Mouse (Mus musculus): Measurements from ENCODE around the gene Lrrtm4. TPM values are rescaled to one million over a fixed set of nuclear protein-coding genes. Genes with fewer than 3 reads are reported as not detected.

Lrrtm4 gene
- polyA plus RNA-seq, 1 experiment from 2014 or later = 1.8 TPM

DNA sequence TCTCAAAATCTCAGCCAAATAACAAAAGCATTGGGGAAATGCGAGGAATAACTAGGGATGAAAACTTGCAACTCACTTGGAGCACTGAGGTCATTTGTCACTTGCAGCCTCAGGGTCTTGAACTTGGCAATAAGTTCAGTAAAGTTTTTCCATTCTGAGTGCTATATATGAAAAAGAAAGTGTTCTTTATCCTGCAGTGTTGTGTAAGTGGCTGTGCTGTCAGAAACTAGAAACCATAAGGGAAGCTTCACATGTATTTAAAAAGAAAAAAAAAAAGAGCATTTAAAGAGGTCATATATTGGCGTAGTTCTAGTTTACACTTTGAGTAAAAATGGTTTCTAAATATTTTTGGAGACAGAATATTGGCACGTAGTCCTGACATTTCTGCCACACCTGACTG is 313.1 kb downstream of the Lrrtm4 start:
- WGBS = 79% methylated on average over 3 of the region's 3 CpGs
- Histone ChIP-seq H3K4me2 (replicated peaks) (no peak overlapping the region), H3K4me3 (no peak overlapping the region), H3K27me3 (no peaks in the 10 kb centered on the region), H3K4me1 (no peaks in the 10 kb centered on the region), H3K36me3 (no peaks in the 10 kb centered on the region), H3K9me3 (no peaks in the 10 kb centered on the region), H3K9ac (no peak overlapping the region), H3K27ac (no peak overlapping the region)
- ATAC-seq (ENCODE audit: insufficient number of reproducible peaks, insufficient read depth, low FRiP score, low TSS enrichment) = no peak

DNA sequence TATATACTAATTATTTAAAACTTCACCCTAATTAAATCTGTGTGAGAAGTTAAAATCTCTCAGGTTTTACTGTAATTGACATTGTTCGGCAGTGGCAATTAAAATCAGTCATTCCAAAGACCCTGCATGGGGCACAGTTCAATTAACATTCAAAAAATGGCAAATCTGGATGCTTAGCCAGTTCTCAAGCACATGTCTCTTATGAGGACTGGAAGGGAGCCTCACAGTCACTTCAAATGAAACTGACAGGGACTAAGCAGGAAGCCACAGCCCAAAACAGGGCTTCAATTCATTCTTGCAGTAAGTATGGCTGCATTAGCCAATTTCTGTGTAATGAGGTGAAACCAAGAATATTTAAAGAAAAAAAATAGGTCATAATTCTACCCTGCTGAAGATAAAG is 333.6 kb downstream of the Lrrtm4 start:
- ATAC-seq (ENCODE audit: insufficient number of reproducible peaks, insufficient read depth, low FRiP score, low TSS enrichment) = no peak
- Histone ChIP-seq H3K36me3 (no peaks in the 10 kb centered on the region), H3K9me3 (no peaks in the 10 kb centered on the region), H3K9ac (no peak overlapping the region), H3K4me2 (replicated peaks) (no peak overlapping the region), H3K27me3 (no peaks in the 10 kb centered on the region), H3K4me3 (no peak overlapping the region), H3K27ac (no peak overlapping the region), H3K4me1 (no peaks in the 10 kb centered on the region)
- 63% methylated on average over 1 of the region's 1 CpGs for WGBS

DNA sequence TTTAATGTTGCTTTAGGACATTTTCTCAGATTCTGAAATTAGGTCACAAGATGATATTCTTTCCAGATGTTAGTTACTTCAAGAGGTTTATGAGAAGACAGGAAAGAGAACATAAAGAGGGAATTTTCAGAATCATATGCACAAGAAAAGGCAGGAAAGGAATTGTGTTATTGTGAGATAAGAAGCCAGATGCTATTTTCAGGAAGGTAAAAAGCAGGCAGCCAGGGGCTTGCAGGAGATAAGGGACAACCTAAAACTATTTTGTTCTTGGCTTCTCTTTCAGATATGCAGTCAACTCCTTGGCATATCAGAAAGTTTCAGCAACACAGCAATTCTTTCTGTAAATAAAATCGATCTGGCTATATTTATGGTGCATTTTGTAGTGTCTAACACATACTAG is 338.4 kb downstream of the Lrrtm4 start:
- 82% methylated on average over 1 of the region's 1 CpGs for WGBS

DNA sequence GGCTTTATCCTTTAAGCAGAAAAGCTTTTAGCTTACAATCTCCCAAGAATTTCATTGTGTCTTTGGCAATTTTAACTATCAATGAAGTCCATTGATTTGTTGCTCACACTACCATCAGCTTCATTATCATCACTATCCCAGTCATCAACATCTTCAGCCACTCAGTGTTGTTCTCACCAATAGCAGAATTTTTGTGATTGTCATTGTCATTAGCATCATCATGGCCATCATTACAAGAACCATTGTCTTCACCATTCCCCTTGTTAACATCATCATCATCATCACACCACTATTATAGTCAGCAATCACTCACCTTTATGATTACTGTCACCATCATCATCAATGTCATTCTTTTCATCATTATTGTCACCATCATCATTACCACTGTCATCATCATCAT is 344.9 kb downstream of the Lrrtm4 start:
- Histone ChIP-seq H3K9ac (no peak overlapping the region), H3K9me3 (no peaks in the 10 kb centered on the region), H3K27me3 (no peaks in the 10 kb centered on the region), H3K4me3 (no peak overlapping the region), H3K36me3 (no peaks in the 10 kb centered on the region), H3K27ac (no peak overlapping the region), H3K4me2 (replicated peaks) (no peak overlapping the region), H3K4me1 (no peaks in the 10 kb centered on the region)
- ATAC-seq (ENCODE audit: insufficient number of reproducible peaks, insufficient read depth, low FRiP score, low TSS enrichment) = no peak

More for the DNA sequence above, 338.4 kb downstream of the Lrrtm4 start:
- H3K27ac ChIP-seq = no peak overlapping the region
- H3K4me1 ChIP-seq = no peaks in the 10 kb centered on the region
- H3K4me3 ChIP-seq = no peak overlapping the region
- no peak overlapping the region for H3K4me2 ChIP-seq (replicated peaks)
- ATAC-seq (ENCODE audit: insufficient number of reproducible peaks, insufficient read depth, low FRiP score, low TSS enrichment) = no peak
- H3K9me3 ChIP-seq = no peaks in the 10 kb centered on the region
- H3K27me3 ChIP-seq = no peaks in the 10 kb centered on the region
- H3K36me3 ChIP-seq = no peaks in the 10 kb centered on the region
- no peak overlapping the region for H3K9ac ChIP-seq

DNA sequence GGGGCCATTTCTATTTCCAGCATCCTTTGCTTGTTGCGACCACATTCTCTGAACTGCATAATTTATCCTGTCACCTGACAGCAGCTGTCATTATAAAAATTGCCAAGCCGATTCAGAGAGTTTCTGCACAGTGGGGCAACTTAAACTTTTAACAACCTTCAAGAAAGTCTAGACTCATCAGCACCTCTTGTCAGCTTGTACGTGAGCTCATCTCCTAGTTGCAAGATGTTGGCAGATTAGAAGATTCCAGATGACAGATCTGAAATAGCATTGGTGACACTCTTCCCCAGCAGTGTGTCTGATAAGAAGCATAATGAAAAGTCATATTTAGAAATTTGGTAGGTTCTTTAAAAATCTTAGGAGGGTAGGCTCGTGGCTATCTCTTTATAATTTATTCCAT is 347.9 kb downstream of the Lrrtm4 start:
- WGBS = 79% methylated on average over 4 of the region's 4 CpGs
- Histone ChIP-seq H3K9ac (no peak overlapping the region), H3K36me3 (no peaks in the 10 kb centered on the region), H3K27me3 (no peaks in the 10 kb centered on the region), H3K4me3 (no peak overlapping the region), H3K4me1 (no peaks in the 10 kb centered on the region), H3K27ac (no peak overlapping the region), H3K9me3 (no peaks in the 10 kb centered on the region), H3K4me2 (replicated peaks) (no peak overlapping the region)
- no peak for ATAC-seq (ENCODE audit: insufficient number of reproducible peaks, insufficient read depth, low FRiP score, low TSS enrichment)

DNA sequence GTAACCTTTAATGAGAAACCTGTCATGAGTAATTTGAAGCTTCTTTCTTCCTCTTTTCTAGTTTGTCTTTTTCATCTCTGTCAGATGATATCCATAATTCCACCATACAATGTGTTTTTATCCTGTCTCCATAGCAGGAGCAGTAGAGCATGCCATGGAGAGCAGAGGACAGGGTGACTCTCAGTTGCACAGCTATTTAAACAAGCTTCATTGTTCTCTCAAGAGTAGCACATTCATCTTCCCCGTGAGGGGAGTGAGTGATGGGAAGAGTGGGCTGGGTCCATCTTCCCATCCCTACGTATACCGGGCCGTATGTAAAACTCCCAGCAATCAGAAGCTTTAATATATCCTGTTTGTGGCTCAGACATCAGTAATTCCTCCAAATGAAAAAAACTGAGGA is 370.9 kb downstream of the Lrrtm4 start:
- ATAC-seq (ENCODE audit: insufficient number of reproducible peaks, insufficient read depth, low FRiP score, low TSS enrichment) = no peak
- 53% methylated on average over 4 of the region's 4 CpGs for WGBS
- H3K4me2 ChIP-seq (replicated peaks) = no peak overlapping the region
- H3K9ac ChIP-seq = no peak overlapping the region
- H3K36me3 ChIP-seq = no peaks in the 10 kb centered on the region
- H3K4me3 ChIP-seq = no peak overlapping the region
- H3K4me1 ChIP-seq = no peaks in the 10 kb centered on the region
- H3K27me3 ChIP-seq = no peaks in the 10 kb centered on the region
- H3K9me3 ChIP-seq = no peaks in the 10 kb centered on the region
- H3K27ac ChIP-seq = no peak overlapping the region

DNA sequence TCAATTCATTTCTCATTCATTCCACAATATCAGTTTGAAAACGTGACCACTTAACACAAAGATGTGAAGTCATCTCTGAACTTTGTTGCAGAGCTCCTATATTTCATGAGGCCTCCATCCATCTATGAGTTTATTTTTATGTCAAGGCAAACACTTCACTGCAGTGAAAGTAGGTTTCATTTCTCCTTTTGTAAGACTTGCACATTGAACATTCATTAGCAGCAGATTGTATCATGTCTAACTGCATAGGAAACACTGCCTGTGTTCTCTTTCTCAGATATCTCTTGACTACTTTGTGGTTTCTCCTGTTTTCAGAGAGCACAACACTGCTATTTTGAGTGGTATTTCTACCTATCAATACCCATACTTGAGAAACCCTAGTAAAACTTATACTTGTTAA is 388.1 kb downstream of the Lrrtm4 start:
- H3K27me3 ChIP-seq = no peaks in the 10 kb centered on the region
- 85% methylated on average over 1 of the region's 1 CpGs for WGBS
- H3K4me3 ChIP-seq = no peak overlapping the region
- ATAC-seq (ENCODE audit: insufficient number of reproducible peaks, insufficient read depth, low FRiP score, low TSS enrichment) = no peak
- no peaks in the 10 kb centered on the region for H3K4me1 ChIP-seq
- no peaks in the 10 kb centered on the region for H3K9me3 ChIP-seq
- H3K9ac ChIP-seq = no peak overlapping the region
- H3K36me3 ChIP-seq = no peaks in the 10 kb centered on the region
- H3K4me2 ChIP-seq (replicated peaks) = no peak overlapping the region
- H3K27ac ChIP-seq = no peak overlapping the region

DNA sequence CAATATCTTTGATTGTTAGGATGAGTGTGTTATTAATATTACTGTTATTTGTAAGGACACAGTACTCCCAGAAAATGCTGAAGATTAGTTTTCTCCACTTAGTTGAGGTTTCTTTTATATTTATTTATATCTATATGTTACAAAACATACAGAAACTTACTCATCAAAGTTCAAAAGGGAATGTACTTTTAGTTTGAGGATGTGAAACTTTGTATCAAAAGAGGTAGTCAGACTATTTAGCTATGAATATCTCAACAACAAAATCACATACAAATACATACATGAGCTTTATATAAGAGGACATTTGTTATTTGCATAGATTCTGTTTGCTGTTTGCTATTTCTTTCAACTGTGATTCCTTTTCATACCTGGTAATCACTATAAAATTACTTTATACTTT is 421.5 kb downstream of the Lrrtm4 start:
- Histone ChIP-seq H3K27ac (no peak overlapping the region), H3K9ac (no peak overlapping the region), H3K9me3 (no peaks in the 10 kb centered on the region), H3K4me2 (replicated peaks) (no peak overlapping the region), H3K27me3 (no peaks in the 10 kb centered on the region), H3K36me3 (no peaks in the 10 kb centered on the region), H3K4me3 (no peak overlapping the region), H3K4me1 (no peaks in the 10 kb centered on the region)
- ATAC-seq (ENCODE audit: insufficient number of reproducible peaks, insufficient read depth, low FRiP score, low TSS enrichment) = no peak

DNA sequence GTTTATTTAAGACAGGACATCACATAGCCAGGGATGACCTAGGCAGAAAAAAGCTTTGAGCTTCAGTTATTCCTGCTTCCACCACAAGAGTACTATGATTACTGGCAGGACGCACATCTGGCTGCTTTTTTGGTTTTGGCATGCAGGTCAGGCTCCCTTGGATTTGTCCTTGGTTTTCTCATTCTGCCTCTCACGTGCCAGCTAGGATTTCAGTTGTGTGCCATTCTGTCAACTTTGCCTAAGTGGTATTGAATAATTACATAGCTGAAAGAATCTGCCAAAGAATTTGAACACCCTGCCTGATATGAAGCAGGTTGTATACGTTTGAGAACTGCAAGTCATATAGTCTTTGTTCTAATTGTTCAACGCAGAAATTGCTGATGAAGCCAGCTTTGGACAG is 451.9 kb downstream of the Lrrtm4 start:
- Histone ChIP-seq H3K4me2 (replicated peaks) (no peak overlapping the region), H3K27ac (no peak overlapping the region), H3K36me3 (no peaks in the 10 kb centered on the region), H3K4me1 (no peaks in the 10 kb centered on the region), H3K9ac (no peak overlapping the region), H3K9me3 (no peaks in the 10 kb centered on the region), H3K27me3 (no peaks in the 10 kb centered on the region), H3K4me3 (no peak overlapping the region)
- ATAC-seq (ENCODE audit: insufficient number of reproducible peaks, insufficient read depth, low FRiP score, low TSS enrichment) = no peak
- whole genome bisulfite sequencing = 60% methylated on average over 4 of the region's 4 CpGs

DNA sequence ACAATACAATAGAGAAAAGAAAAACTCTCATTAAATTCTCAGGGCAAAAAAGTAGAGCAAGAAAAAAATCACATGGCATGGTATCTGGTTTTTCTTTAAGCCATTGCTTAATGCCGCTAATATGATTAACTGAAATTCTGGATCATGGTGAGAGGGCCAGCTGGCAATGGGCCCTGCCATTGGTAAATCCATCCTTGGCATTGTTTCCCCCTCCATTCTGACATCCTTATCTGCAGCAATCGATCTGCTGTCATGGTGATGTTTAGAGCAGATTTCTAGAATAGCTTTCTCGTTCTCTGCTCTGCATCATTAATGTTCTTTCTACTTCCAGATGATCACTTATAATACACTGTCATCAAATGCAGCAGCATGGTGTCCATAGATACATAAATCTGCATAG is 457.5 kb downstream of the Lrrtm4 start:
- Histone ChIP-seq H3K4me3 (no peak overlapping the region), H3K27ac (no peak overlapping the region), H3K9me3 (no peaks in the 10 kb centered on the region), H3K4me1 (no peaks in the 10 kb centered on the region), H3K9ac (no peak overlapping the region), H3K27me3 (no peaks in the 10 kb centered on the region), H3K4me2 (replicated peaks) (no peak overlapping the region), H3K36me3 (no peaks in the 10 kb centered on the region)
- no peak for ATAC-seq (ENCODE audit: insufficient number of reproducible peaks, insufficient read depth, low FRiP score, low TSS enrichment)
- 74% methylated on average over 3 of the region's 3 CpGs for WGBS

DNA sequence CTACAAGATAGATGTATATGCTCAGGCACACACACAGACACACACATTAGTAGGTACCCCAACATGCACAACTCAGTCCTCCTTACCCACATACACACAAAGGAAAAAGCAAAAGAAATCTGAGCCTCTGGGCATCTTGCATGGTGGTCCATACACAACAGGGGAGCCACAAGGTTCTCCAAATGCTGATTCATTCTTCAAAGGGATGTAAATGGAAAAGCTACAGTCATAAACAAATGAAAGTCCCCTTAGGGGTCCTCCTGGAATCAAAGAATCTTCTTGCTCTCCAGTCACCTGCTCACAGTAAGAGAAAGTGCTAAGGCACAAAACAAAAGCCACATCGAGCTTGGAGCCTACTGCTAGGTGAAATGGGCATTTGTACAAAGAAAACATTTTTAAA is 526.3 kb downstream of the Lrrtm4 start:
- Histone ChIP-seq H3K9me3 (no peaks in the 10 kb centered on the region), H3K4me1 (no peaks in the 10 kb centered on the region), H3K27me3 (no peaks in the 10 kb centered on the region), H3K4me3 (no peak overlapping the region), H3K9ac (no peak overlapping the region), H3K36me3 (no peaks in the 10 kb centered on the region), H3K27ac (no peak overlapping the region), H3K4me2 (replicated peaks) (no peak overlapping the region)
- ATAC-seq (ENCODE audit: insufficient number of reproducible peaks, insufficient read depth, low FRiP score, low TSS enrichment) = no peak
- 13% methylated on average over 1 of the region's 1 CpGs for WGBS

DNA sequence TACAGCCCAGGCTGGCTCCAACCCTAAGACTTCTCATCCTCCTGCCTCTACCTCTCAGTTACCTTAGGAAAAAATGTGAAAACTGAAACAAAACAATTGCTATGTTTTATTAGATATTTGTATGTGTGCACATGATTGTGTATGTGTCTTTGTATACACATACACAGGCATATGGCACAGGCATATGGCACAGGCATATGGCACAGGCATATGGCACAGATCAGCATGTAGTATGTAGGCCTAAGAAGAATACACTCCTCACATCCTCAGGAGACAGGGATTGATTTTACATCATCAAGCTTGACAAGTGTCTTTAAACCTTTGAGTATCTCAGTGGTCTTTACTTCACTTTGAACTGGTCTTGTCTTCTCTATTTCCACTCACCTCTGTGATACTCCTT is 531.2 kb downstream of the Lrrtm4 start:
- no peaks in the 10 kb centered on the region for H3K9me3 ChIP-seq
- ATAC-seq (ENCODE audit: insufficient number of reproducible peaks, insufficient read depth, low FRiP score, low TSS enrichment) = no peak
- no peak overlapping the region for H3K4me2 ChIP-seq (replicated peaks)
- no peak overlapping the region for H3K4me3 ChIP-seq
- no peaks in the 10 kb centered on the region for H3K4me1 ChIP-seq
- H3K36me3 ChIP-seq = no peaks in the 10 kb centered on the region
- H3K27ac ChIP-seq = no peak overlapping the region
- no peak overlapping the region for H3K9ac ChIP-seq
- H3K27me3 ChIP-seq = no peaks in the 10 kb centered on the region

DNA sequence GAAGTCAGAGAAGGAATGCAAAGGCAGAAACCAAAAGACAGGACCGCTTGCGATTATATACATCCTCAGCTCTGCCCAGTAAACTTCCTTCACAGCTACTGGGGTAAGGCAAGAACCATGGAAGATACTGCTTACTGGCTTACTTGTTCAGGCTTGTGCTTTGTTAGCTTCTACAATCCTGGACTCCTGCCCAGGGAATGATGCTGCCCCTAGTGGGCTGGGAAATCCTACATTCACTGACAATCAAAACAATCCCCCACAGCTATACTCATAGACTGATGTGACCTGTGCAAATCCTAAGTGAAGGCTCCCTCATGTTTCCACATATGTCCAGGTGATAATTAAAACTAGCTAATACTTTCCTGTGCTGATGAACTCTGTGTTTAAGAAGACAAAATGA is 534.7 kb downstream of the Lrrtm4 start:
- H3K36me3 ChIP-seq = no peaks in the 10 kb centered on the region
- no peak overlapping the region for H3K4me2 ChIP-seq (replicated peaks)
- H3K9me3 ChIP-seq = no peaks in the 10 kb centered on the region
- no peak overlapping the region for H3K9ac ChIP-seq
- WGBS = 96% methylated on average over 2 of the region's 2 CpGs
- H3K4me3 ChIP-seq = no peak overlapping the region
- no peak for ATAC-seq (ENCODE audit: insufficient number of reproducible peaks, insufficient read depth, low FRiP score, low TSS enrichment)
- H3K4me1 ChIP-seq = no peaks in the 10 kb centered on the region
- H3K27me3 ChIP-seq = no peaks in the 10 kb centered on the region
- no peak overlapping the region for H3K27ac ChIP-seq
